Mouse (Mus musculus) liver, embryonic 14.5 days (tissue): ENCODE data around the gene Pde5a. TPM values are rescaled to one million over a fixed set of nuclear protein-coding genes. Genes with fewer than 3 reads are reported as not detected.

ENCODE experiments used
- ATAC-seq: fragments of 200-750 bp; cut with Nextera tagmentation; 2 replicates; pipeline ENCODE4 v1.8.0; 2017; ENCODE audit warnings: moderate number of reproducible peaks, mild to moderate bottlenecking, moderate library complexity; ENCODE audit not compliant: insufficient read depth
- DNase-seq, 3 experiments: peaks; one replicate each; pipeline ENCODE4 v3.0.0-alpha.2; 2012 to 2013; ENCODE audit warnings: low read depth in 3 of 3, low spot score in 3 of 3
- H3K27ac ChIP-seq: fragments of 300-500 bp; sonication (generic); 2 replicates; pipeline ENCODE4 v1.5.1; 2014; ENCODE audit warnings: moderate library complexity, mild to moderate bottlenecking, control low read depth, inconsistent platforms
- H3K27me3 ChIP-seq: fragments of 300-500 bp; sonication (generic); 2 replicates; pipeline ENCODE4 v1.6.1; 2014; ENCODE audit warnings: mild to moderate bottlenecking, low read length, moderate library complexity; ENCODE audit not compliant: control insufficient read depth, insufficient read depth
- H3K36me3 ChIP-seq: fragments of 300-500 bp; sonication (generic); replicated peaks from 2 replicates; pipeline ENCODE4 v1.6.1; 2014; ENCODE audit warnings: low read depth; ENCODE audit not compliant: control insufficient read depth, insufficient read depth
- H3K4me1 ChIP-seq, 2 experiments: fragments of 200-500 bp in 1 of 2; fragments of 300-500 bp in 1 of 2; sonication (generic) in 1 of 2; replicated peaks; 2 replicates each; pipeline ENCODE4 v1.6.1; 2012 to 2014; ENCODE audit warnings: antibody characterized with exemption in 1 of 2, inconsistent platforms in 1 of 2, low read length in 1 of 2; ENCODE audit not compliant: control insufficient read depth in 2 of 2, insufficient read depth in 2 of 2
- H3K4me2 ChIP-seq: fragments of 300-500 bp; sonication (generic); 2 replicates; pipeline ENCODE4 v1.6.1; 2014; ENCODE audit warnings: low read depth, mild to moderate bottlenecking, control low read depth, moderate library complexity
- H3K4me3 ChIP-seq, 2 experiments: fragments of 200-500 bp in 1 of 2; fragments of 300-500 bp in 1 of 2; sonication (generic) in 1 of 2; 2 replicates each; pipeline ENCODE4 v1.5.1; 2012 to 2014; ENCODE audit warnings: low read depth in 2 of 2, low read length in 2 of 2, mild to moderate bottlenecking in 2 of 2, control low read depth in 1 of 2, inconsistent platforms in 1 of 2, moderate library complexity in 1 of 2; ENCODE audit not compliant: insufficient read depth in 1 of 2
- H3K9ac ChIP-seq: fragments of 300-500 bp; sonication (generic); replicated peaks from 2 replicates; pipeline ENCODE4 v1.6.1; 2014; ENCODE audit warnings: mild to moderate bottlenecking, control low read depth, moderate library complexity
- H3K9me3 ChIP-seq: fragments of 300-500 bp; sonication (generic); 2 replicates; pipeline ENCODE4 v1.6.1; 2016; ENCODE audit warnings: low read length, mixed read lengths; ENCODE audit not compliant: control insufficient read depth
- CTCF ChIP-seq: IDR thresholded peaks from 2 replicates; pipeline ENCODE4 v1.5.1; 2016; ENCODE audit warnings: antibody characterized with exemption, low read depth, control low read depth
- EP300 ChIP-seq: IDR thresholded peaks from 2 replicates; pipeline ENCODE4 v1.6.1; 2016; ENCODE audit warnings: antibody characterized with exemption, low read depth
- WGBS: fragments of 180-500 bp; shearing (Covaris S2); extraction: QIAGEN DNeasy Blood & Tissue Kit; methylation state at CpG from one replicate; pipeline ENCODE4 v1.1.7; 2014; ENCODE audit not compliant: insufficient replicate concordance; 5-methylcytosine and 5-hydroxymethylcytosine counted together
- polyA plus RNA-seq, 2 experiments: library from polyadenylated mRNA; depleted of rRNA in 1 of 2; stranded (reverse) in 1 of 2; unstranded in 1 of 2; fragments of >200 nt; fragmentation: Nextera tagmentation in 1 of 2; extraction: Ambion mirVana in 1 of 2; gene quantifications; 2 replicates each; pipeline versions ENCODE4 v1.2.1 to v1.2.3; 2012 to 2014

The Pde5a gene
- polyA plus RNA-seq, 2 experiments = 1.0 to 1.5 TPM

DNA sequence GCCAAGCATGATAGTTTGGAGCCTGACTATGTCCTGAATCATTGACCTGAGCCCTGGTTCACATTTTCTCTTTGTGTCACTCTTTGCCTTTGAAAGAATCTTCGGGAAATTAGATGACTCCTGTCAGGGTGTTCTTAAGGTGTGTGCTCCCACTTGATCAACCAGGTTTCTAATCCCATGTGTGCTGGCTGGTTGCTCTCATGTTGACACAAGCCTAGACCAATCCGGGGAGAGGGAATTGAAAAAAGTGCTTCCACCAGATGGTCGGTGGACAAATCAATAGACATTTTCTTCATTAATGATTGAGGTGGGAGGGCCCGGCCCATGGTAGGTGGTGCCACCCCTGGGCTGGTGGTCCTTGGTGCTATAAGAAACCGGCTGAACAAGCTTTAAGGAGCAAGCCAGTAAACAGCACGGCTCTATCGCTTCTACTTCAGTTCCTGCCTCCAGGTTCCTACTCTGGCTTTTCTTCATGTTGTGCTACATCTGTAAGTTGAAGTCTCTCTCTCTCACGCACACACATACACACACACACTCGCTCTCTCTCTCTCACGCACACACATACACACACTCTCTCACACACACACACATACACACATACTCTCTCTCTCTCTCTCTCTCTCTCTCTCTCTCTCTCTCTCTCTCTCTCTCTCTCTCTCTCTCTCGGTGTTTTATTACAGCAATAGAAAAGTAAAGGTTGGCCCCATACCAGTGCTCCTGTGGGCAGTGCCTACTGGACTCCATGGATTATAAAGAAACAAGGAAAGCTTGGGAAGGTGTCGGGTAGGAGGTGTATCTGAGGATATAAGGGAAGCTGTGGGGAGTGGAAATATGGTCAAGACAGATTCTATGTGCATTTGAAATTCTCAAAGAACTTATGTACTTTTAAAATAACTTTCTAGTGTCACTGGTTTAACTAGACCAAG, 132.1 kb downstream of the Pde5a start:
- Histone ChIP-seq H3K9ac (no peak overlapping the region), H3K4me3 (no peak overlapping the region), H3K9me3 (no peaks in the 10 kb centered on the region), H3K4me1 (no peaks in the 10 kb centered on the region), H3K27me3 (no peaks in the 10 kb centered on the region), H3K4me2 (no peak overlapping the region), H3K36me3 (no peaks in the 10 kb centered on the region), H3K27ac (no peak overlapping the region)
- no peak for DNase-seq
- ATAC-seq = no peak
- TF ChIP-seq EP300 (no peak), CTCF (no peak)
- 63% methylated on average over 12 of the region's 12 CpGs for WGBS

GRCm38 (mm10) chr3:122865092-122865491, 136.3 kb downstream of the Pde5a start:
- Histone ChIP-seq H3K36me3 (no peaks in the 10 kb centered on the region), H3K9ac (no peak overlapping the region), H3K4me3 (no peak overlapping the region), H3K9me3 (no peaks in the 10 kb centered on the region), H3K4me2 (no peak overlapping the region), H3K27me3 (no peaks in the 10 kb centered on the region), H3K27ac (no peak overlapping the region), H3K4me1 (no peaks in the 10 kb centered on the region)
- ATAC-seq = no peak
- no peak for DNase-seq
- TF ChIP-seq CTCF (no peak), EP300 (no peak)
- WGBS = 53% methylated on average over 4 of the region's 4 CpGs

GRCm38 (mm10) chr3:122868270-122868669, 139.5 kb downstream of the Pde5a start:
- Histone ChIP-seq H3K27ac (no peak overlapping the region), H3K4me2 (no peak overlapping the region), H3K36me3 (no peaks in the 10 kb centered on the region), H3K4me3 (no peak overlapping the region), H3K4me1 (no peaks in the 10 kb centered on the region), H3K9ac (no peak overlapping the region), H3K27me3 (no peaks in the 10 kb centered on the region), H3K9me3 (no peaks in the 10 kb centered on the region)
- WGBS = 79% methylated on average over 1 of the region's 1 CpGs
- TF ChIP-seq EP300 = no peak
- DNase-seq (no peak), ATAC-seq (no peak)

DNA sequence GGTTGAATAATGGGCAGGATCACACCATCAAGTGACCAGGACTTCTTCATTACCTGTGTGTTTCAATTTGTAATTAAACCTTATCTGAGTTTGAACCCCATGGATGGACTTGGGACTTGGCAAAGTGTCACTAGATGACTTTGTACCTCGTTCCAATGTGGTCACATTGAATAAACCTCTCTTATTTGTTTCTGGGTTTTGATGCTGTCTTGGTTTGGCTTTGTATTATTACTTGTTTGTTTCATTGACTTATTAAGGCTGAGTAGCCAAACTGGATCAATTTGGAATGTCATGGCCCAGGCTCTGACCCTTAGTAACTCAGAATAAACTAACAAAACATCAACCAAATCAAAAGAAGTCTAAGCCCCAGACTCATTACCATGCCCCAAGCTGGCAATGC, 142.8 kb downstream of the Pde5a start:
- TF ChIP-seq EP300 = no peak
- TF ChIP-seq CTCF = no peak
- no peaks in the 10 kb centered on the region for H3K27me3 ChIP-seq
- H3K9me3 ChIP-seq = no peaks in the 10 kb centered on the region
- H3K27ac ChIP-seq = no peak overlapping the region
- H3K4me1 ChIP-seq = no peaks in the 10 kb centered on the region
- 38% methylated on average over 1 of the region's 1 CpGs for WGBS
- no peak for DNase-seq
- no peak overlapping the region for H3K9ac ChIP-seq
- H3K4me2 ChIP-seq = no peak overlapping the region
- ATAC-seq = no peak
- H3K4me3 ChIP-seq = no peak overlapping the region
- no peaks in the 10 kb centered on the region for H3K36me3 ChIP-seq

- Histone ChIP-seq H3K9ac (no peak overlapping the region), H3K4me2 (no peak overlapping the region), H3K4me1 (no peaks in the 10 kb centered on the region), H3K4me3 (no peak overlapping the region), H3K27me3 (no peaks in the 10 kb centered on the region), H3K9me3 (no peaks in the 10 kb centered on the region), H3K27ac (no peak overlapping the region), H3K36me3 (no peaks in the 10 kb centered on the region)
- DNase-seq (no peak), ATAC-seq (no peak)
- TF ChIP-seq CTCF = no peak
- no peak for TF ChIP-seq EP300
- WGBS = 38% methylated on average over 2 of the region's 2 CpGs
Observed at GRCm38 (mm10) chr3:122876870-122877269, 148.1 kb downstream of the Pde5a start.
